Mouse (Mus musculus): ENCODE measurements around the gene Hoxb5.

Hoxb5 gene

DNA sequence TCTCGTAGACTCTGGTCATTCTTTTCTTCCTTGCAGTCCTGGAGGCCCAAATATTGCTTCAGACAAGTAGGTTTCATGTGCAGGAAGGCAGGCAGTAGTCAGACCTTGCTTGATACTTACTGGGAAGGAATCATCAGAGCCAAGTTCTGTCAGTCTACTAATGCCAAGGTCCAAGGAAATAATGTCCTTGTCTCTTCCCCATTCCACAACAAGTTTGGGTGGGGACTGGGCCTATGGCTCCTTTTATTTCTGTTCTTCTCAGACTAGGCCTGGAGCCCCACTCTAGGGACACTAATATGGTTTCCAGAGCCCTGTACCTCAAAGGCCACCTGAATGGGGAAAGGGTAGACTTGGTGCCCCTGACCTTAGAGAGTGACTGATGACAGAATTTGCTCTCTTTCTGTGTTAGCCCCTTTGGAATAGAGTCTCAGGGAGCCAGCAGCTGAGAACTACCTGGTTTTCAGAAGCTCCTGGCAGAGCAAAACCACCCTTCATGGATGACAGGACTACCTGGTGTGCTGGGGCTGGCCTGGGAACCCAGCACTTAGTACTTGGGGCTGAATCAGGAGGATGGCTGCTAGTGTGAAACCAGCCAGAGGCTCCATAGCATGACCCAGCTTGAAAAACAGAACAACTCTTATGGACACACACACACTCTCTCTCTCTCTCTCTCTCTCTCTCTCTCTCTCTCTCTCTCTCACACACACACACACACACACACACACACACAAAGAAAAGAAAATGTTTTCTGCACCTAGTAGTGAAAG, 14.5 kb upstream of the Hoxb5 start:
- no peak for DNase-seq (ENCODE audit: low read depth)

DNA sequence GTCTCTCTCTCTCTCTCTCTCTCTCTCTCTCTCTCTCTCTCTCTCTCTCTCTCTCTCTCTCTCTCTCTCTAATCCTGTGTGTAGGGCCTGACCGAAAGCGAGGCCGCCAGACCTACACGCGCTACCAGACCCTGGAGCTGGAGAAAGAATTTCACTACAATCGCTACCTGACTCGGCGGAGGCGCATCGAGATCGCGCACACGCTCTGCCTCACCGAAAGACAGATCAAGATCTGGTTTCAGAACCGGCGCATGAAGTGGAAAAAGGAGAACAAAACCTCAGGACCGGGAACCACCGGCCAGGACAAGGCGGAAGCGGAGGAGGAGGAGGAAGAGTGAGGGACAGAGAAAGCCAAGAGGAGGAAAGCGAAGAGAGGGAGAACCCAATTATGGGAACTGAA, 13.8 kb upstream of the Hoxb5 start:
- no peak for DNase-seq (ENCODE audit: low read depth)

DNA sequence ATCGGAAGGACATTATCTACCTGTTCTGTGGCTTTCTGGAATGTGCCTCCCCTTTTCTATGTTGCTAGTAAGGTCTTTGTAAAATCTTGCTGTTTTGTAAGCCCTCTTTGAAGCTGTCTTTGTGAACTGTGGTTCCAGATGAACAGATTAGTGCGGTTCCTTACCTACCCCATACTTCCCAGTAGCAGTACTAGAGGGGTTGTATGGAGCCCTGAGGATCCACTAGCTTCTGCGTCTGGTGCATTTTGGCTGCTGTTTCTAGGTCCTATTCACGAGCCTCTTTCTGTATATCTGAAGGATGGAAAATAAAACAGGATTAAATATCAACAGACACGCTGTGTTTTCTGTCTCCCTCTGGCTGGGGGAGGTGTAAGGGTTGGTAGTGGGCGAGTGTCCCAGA, 13.3 kb upstream of the Hoxb5 start:
- no peak for DNase-seq (ENCODE audit: low read depth)

DNA sequence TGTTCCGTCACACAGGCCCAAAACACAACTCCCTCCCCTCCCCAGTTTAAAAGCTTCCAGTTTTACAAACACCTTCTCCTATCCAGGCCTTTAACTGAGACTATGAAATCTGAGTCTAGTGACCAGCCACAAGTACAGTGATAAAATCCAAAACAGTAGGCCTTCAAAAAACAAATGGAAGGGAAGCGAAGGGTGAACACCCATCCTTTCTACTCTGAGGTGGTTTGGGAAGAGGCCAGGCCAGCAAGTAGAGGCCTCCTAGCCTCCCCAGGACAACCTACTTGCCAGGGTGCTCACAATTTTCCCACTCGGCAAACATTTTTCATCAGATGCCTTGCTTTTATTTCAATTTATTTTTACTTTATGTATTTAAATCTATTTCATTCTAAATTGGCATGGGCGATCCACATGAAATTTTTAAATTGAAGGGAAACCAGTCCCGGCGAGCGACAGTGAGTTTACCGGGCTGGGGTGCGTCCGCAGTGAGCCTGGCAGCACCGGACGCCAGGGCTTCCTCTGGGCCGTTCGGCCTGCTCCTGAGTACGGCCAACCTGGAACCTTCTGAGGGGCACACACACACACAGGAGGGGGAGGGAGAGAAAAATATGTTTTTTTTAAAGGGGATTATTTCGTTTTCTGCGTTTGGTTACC, 12.3 kb upstream of the Hoxb5 start:
- no peak for DNase-seq (ENCODE audit: low read depth)

DNA sequence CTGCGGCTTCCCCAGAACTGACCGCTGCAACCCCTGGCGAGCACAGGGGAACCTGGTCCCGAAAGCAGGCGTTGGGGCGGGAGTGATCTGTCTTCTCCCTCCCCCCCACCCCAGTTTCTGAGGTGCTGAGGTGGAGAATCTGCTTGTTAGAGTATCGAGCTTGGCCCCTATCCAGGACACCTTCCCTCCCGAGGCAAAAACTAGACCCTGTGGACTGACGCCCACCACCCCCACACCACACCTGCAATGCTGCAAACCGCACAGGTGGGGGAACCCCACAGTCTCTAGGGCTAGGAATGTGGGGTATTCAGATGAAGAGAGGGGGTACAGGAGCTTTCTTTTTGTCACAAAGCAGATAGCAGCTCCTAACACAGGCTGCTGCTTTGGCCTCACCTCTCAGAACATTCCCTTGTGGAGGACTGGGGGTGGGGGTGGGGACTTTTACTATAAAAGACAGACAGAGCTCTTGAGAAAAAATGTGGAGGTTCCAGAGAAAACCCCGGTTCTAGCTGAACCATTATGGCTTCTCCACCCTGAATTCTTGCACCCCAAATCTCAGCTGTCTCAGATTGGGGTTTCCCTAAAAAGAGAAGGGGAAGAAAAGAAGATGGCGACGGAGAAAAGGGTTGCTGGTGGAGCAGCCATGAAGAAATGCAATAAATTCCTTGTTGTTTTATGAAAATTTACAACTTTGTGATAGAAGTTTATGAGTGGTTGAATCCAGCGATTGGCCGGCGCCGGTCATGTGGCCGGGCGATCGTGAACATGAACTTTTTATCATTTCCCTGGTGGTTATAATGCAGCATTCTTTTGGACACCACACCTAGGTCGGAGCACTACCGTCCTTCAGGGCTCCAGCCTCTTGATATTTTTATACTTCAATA, 11.2 kb upstream of the Hoxb5 start, which contains the start of gene Hoxb6:
TSS of gene Hoxb6 (plus strand) at position 796 of the 884 bp plus-strand sequence.
- DNase-seq (ENCODE audit: low read depth): no peak

DNA sequence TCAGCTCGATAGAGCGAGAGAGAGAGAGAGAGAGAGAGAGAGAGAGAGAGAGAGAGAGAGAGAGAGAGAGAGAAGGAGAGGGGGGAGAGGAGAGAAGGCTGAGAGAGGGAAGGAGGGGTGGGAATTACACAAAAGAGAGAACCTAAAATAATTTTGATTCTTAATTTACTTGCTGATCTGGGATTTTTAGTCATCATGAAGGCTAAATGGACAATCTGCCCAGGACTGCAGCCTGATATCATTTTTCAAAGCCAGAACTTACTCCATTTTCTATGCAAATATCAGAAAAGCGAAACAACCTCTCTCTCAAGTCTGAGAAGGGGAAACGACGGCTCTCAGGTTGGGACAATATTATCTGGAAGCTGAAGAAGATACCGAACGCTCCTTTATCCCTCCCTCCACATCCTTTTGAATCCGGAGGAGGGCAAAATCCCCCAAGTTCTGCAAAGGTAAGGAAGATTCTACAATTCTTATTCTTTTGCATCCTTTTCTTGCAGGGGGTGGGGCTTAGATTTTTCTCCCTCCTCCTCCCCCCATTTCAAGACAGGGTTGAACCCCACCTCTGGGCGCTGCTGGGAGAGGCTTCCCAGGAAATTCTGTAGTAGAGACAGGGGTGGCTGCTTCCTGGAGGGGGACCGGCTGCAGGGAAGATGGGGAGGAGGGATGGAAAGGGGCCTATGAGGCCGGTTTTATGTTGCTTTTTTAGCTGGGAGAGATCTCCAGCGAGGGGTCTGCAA, 10.4 kb upstream of the Hoxb5 start:
- DNase-seq (ENCODE audit: low read depth): no peak

DNA sequence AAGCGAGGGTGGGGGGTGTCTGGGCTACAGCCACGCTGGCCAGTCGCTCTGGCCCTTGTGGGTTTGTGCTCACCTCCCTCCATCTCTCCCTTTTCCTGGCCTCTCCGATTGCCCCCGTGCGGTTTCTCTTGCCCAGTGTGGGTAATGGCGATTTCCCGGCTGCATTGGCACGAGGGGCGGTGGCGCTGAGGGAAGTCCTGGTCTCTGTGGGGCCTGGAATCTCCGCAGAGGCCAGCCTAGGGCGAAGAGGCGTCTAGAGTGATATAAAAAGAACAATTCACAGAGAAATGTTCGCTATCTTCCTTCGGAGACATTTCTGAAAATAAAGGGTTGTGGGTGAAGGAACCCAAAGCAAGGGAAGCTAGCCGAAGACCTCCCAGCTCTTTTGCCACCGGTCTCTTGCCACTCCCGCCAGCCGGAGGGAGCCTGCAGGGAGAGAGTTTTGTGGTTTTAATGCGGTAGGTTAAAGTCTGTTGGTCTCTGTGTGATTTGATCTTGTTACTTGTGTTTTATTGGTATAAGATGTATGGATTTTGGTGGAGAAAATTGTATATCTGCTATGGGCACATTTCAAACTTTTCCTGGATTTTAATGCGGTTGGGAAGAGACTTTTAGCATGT, 9.7 kb upstream of the Hoxb5 start:
- DNase-seq (ENCODE audit: low read depth): no peak

DNA sequence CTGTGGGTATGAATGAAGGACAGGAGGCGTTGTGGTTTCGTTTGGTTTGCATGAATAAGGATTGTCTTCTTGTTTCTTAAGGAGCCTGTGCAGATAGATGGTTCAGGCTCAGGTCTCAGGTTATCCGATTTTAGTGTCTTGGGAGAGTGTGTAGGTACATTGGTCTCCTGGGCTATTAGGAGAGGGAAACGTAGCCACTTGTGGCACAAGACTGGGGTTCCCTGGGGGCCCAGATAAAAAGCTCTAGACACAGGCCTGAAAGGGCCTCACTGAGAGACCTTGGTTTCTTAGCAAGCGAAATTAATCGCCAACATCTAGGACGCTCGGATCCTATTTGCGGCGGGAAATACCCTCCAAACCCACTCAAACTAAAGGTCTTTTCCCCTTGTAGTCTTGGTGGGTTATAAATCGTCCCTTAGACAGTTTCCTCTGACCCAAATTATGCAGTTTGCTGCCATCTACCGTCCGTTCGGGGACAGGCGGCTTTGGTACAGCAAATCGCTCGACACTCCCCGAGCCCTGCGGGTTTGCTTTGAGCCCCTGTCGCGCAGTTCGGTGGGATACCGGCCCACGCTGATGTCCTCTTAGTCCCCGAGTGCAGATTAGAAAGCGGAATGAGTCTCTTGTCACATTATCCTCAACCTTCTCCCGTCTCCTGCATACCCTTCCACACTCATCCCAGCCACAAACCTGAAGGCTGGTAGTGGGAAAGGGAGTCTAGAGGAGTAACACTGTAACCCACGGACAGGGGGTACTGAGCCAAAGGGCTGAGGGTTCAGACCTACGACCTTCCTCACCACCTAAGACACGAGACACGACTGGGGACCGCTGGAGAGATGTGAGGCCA, 8.7 kb upstream of the Hoxb5 start:
- DNase-seq (ENCODE audit: low read depth): peak; percentile 89

DNA sequence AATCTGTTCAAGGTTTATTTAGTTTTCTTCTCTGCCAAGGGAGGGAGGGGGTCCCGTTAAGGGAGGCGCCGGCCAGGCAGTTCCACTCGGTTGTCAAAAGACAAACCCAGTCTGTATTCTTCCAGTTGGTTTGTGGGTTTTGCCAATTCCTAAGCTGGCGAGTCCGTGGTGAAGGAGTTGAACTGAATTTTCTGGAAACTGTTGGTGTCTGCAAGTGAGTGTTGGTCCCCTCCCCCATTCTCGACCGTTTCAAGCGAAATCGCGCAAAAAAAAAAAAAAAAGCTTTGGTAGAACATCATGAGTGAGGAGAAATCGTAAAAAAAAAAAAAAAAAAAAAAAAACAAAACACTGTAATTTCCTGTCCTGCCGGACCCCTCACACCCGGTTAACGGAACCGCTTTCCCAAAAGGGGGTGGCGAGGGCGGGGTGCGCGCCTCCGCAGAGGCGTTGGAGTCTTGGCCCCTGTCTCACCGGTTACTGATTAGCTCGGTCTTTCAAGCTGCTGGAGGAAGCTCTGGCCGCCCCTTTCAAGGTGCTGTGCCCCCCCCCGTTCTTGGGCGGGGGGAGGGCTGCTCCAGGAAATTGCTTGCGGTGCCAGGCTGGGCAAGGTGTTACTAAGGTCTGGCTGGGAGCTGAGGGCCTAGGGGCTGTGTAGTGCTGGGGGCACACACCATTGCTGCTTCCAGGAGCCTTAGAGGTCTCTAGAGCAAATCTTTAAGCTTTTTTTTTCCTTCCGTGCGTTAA, 7.9 kb upstream of the Hoxb5 start:
- no peak for DNase-seq (ENCODE audit: low read depth)

DNA sequence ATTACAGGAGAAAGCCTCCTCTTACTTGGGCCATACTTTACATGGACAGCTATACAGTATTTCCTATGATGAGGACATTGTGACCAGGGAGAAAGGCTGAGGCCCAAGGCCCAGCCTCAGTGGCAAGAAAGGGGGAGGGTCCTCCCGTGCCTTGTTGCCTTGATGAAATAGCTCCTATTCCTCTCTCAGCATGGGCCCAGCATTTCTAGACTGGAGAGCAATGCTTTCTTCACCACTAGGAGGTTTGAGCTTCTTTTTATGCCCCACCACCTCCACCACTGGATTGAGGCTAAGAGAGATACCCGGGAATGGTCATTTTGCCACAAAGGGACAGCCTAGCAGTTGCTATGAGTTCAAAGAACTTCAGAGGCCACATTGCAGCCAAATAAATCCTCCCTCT, 6.1 kb upstream of the Hoxb5 start:
- DNase-seq (ENCODE audit: low read depth): no peak

DNA sequence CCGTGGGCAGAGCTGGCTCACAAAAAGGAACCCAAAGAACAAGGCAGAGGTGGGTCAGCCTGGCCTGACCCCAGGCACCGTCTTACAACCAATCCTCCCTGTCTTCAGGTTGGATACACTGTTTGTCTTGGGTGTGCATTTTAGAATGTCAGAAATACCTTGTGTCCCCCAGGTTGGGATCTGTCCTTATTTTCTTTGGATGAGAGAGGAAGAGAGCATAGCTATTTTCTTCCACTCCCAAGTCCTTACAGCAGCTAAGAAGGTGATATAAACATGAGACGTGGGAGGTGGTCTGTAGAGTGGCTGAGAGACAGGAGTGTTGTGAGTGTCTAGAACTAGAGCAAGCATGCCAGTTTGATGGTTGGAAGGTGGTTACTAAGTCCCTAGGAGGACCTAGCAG, 5.7 kb upstream of the Hoxb5 start:
- no peak for DNase-seq (ENCODE audit: low read depth)

DNA sequence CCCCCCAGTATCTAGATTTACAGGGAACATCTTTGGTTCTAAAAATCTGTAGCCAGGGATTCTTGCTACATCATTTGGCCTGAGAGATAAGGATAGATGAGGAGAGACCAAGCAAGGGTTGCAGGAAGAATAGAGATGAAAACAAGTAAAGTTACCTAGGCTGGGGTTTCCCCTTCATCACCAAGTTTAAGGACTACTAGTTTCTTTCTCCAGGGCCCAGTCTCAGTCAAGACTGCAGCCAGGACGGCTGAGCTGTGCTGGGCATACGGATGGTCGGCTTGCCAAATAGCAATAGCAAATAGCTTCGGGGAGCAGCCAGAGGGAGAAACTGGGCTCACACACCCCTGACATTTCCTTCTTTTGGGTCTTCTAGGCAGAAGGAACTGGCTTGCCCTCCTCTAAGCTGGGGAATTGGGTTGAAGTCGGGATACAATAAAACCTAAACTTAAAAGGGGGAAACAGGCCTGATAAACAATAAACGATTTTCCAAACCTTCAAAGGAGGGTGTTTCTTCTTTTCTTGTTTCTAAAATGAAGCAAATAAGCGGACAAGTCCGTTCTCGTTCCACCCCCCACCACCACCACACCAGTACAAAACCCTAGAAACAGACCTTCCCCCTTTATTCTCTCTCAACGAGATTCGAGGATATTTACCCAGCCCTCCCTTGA, 5.0 kb upstream of the Hoxb5 start:
- DNase-seq (ENCODE audit: low read depth): no peak

DNA sequence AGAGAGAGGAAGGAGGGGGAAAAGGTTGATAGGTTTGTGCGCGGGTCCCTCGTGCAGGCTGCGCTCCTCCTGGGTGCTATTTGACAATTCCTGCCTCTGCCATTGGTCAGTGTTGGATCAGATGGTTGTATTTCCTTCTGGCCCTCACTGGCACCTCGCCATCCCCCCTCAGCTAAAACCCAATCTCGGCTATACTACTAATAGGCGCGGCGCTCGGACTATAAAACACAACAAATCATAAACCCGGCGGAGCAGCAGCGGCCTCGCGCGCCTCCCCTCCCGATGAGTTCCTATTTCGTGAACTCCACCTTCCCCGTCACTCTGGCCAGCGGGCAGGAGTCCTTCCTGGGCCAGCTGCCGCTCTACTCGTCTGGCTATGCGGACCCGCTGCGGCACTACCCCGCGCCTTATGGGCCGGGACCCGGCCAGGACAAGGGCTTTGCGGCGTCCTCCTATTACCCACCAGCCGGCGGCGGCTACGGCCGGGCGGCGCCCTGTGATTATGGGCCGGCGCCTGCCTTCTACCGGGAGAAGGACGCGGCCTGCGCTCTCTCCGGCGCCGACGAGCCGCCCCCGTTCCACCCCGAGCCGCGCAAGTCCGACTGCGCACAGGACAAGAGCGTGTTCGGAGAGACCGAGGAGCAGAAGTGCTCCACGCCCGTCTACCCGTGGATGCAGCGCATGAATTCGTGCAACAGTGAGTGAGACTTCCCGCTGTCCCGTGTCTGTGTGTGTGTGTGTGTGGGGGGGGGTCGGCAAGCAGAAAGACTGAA, 4.1 kb upstream of the Hoxb5 start:
- no peak for DNase-seq (ENCODE audit: low read depth)

DNA sequence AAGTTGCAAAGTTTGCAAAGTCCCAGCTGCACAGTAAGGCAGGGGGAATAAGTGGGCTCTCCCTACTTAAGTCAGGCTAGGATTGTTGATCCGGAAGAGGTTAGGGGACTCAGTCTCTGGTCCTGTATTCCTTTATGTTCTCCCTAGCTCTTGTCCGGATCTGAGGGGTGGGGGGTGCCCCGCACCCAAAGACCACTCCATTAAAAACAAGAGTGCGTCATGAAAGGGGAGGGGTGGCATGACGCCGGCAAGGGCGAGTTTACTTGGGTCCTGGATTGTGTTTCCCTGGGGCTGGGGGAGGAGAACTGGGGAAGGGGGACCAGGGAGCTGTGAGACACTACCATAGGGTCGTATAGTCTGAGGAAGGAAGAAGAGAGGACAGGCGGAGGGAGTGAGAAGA, 3.4 kb upstream of the Hoxb5 start:
- no peak for DNase-seq (ENCODE audit: low read depth)

DNA sequence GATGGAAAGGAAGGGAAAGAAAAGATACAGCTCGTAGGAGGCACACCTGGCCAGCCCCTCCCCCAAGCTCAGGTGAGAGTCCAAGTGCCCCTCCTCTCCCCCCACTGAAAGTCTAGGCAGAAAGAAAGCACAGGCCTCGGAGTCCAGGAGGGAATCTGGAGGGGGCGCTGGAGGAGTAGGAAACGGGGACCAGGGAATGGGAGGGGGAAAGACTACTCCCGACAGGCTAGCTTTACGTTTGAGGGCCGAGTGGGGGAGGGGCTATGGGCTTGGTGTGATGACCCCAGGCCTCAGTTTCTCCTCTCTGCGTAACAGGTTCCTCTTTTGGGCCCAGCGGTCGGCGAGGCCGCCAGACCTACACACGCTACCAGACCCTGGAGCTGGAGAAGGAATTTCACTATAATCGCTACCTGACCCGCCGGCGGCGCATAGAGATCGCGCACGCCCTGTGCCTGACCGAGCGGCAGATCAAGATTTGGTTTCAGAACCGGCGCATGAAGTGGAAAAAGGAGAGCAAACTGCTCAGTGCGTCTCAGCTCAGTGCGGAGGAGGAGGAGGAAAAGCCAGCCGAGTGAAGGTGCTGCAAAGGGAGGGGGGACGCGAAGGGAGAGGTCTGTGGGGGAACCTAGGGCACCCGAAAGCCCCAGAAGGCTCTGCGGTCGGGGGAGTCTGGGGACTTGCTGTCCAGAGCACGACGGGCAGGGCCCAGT, 2.6 kb upstream of the Hoxb5 start:
- DNase-seq (ENCODE audit: low read depth): no peak

DNA sequence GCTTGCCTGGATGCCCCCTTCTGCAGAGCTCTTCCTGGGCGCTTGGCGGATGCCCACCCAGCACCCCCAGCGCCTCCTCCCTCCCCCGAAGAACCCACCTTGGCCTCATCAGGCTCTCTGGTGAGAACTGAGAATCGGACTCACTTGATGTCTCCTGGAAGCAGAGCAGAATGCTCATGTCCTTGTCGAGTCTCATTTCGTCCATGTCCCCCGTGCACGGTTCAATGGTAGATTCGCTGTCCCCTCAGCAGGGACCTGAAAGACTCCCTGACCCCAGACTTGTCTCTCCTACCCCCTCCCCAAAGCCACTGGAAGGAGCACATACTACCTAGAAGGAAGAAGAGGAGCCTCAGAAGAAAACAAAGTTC, 2.1 kb upstream of the Hoxb5 start:
- no peak for DNase-seq (ENCODE audit: low read depth)

DNA sequence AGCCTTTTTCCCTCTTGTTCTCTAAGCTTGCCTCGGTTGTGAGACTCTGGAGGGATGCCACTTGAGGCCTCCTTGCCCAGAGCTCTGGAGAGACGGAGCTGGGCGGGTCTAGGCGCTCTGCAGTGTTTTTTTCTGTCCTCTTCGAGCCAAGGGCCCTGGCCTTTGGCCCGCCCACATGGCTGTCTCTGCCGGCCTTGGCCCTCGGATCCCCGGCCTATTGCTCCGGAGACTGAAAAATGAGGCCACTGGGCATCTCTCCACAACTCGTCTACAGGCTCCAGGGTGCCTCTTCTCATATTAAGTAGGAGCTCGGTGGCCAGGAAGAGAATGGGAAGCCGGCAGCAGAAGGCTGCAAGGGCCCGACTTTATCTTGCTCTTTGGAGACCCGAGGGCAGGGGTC, 1.3 kb upstream of the Hoxb5 start:
- no peak for DNase-seq (ENCODE audit: low read depth)
